Mouse (Mus musculus) A20 (cell line): ENCODE data around the gene Aqr.

Experiments used
- DNase-seq: peaks from one replicate; pipeline ENCODE4 v3.0.0-alpha.2; 2011; ENCODE audit warnings: low read depth, low spot score

Aqr gene

GRCm38 (mm10) chr2:114064004-114064403, 122.8 kb downstream of the Aqr start:
- no peak for DNase-seq

- DNase-seq = no peak
These were observed 126.7 kb downstream of the Aqr start for GRCm38 (mm10) chr2:114060071-114060591.

GRCm38 (mm10) chr2:114059608-114060007, 127.2 kb downstream of the Aqr start:
- DNase-seq = no peak

- no peak for DNase-seq
These were observed 128.5 kb downstream of the Aqr start for GRCm38 (mm10) chr2:114058226-114058796.

GRCm38 (mm10) chr2:114057303-114057853, 129.4 kb downstream of the Aqr start:
- DNase-seq = no peak

- no peak for DNase-seq
These were observed 132.7 kb downstream of the Aqr start for GRCm38 (mm10) chr2:114054129-114054528.

GRCm38 (mm10) chr2:114052696-114053598, 133.9 kb downstream of the Aqr start, which contains the start of gene Actc1:
Gene Actc1, minus strand, starts transcription at chr2:114053548.
- DNase-seq = no peak

- no peak for DNase-seq
These were observed 135.0 kb downstream of the Aqr start for GRCm38 (mm10) chr2:114051871-114052241.
